Mouse (Mus musculus) cerebellum, postnatal 10 days (tissue): ENCODE measurements at regions not wholly inside any gene's neighbourhood (a gene's known extent, or its start where the extent isn't known, plus 50 kb on each side); places are given as distances from the start of the nearest gene placed in this dataset.

Experiments
- DNase-seq, 2 experiments: peaks; one replicate each; pipeline ENCODE4 v3.0.0; 2021; ENCODE audit warnings: mixed read lengths in 2 of 2

GRCm38 (mm10) chr12:60074142-60074541 lies 854.6 kb upstream of the Fbxo33 start:
- peak in 1 of 2 experiments; percentile 2 for DNase-seq
